Mouse (Mus musculus) midbrain, embryonic 15.5 days (tissue): Measurements from ENCODE around the gene Castor2. TPM values are rescaled to one million over a fixed set of nuclear protein-coding genes. Genes with fewer than 3 reads are reported as not detected.
A peak's percentile ranks its signal among the peaks of the same experiment; 100 is the strongest.

Experiments used
- ATAC-seq: fragments of 200-750 bp; cut with Nextera tagmentation; replicated peaks from 2 replicates; pipeline ENCODE4 v1.8.0; 2017; ENCODE audit warnings: moderate TSS enrichment
- H3K27ac ChIP-seq: fragments of 300-500 bp; sonication (generic); 2 replicates; pipeline ENCODE4 v1.5.1; 2015; ENCODE audit warnings: mild to moderate bottlenecking, inconsistent platforms
- H3K27me3 ChIP-seq: fragments of 300-500 bp; sonication (generic); replicated peaks from 2 replicates; pipeline ENCODE4 v1.6.1; 2015; ENCODE audit warnings: inconsistent platforms
- H3K36me3 ChIP-seq: fragments of 300-500 bp; sonication (generic); replicated peaks from 2 replicates; pipeline ENCODE4 v1.6.1; 2015; ENCODE audit warnings: inconsistent platforms
- H3K4me1 ChIP-seq: fragments of 300-500 bp; sonication (generic); 2 replicates; pipeline ENCODE4 v1.6.1; 2015; ENCODE audit warnings: inconsistent platforms
- H3K4me2 ChIP-seq: fragments of 300-500 bp; sonication (generic); 2 replicates; pipeline ENCODE4 v1.6.1; 2015; ENCODE audit warnings: inconsistent platforms, mild to moderate bottlenecking, moderate library complexity
- H3K4me3 ChIP-seq: fragments of 300-500 bp; sonication (generic); 2 replicates; pipeline ENCODE4 v1.5.1; 2015; ENCODE audit warnings: mild to moderate bottlenecking, inconsistent platforms
- H3K9ac ChIP-seq: fragments of 300-500 bp; sonication (generic); 2 replicates; pipeline ENCODE4 v1.6.1; 2015; ENCODE audit warnings: mild to moderate bottlenecking, inconsistent platforms
- H3K9me3 ChIP-seq: fragments of 300-500 bp; sonication (generic); 2 replicates; pipeline ENCODE4 v1.6.1; 2016; ENCODE audit warnings: inconsistent platforms
- WGBS: fragments of 180-500 bp; shearing (Covaris S2); methylation state at CpG from one replicate; pipeline ENCODE4 v1.1.7; 2015; ENCODE audit warnings: mixed read lengths; 5-methylcytosine and 5-hydroxymethylcytosine counted together
- polyA plus RNA-seq: library from polyadenylated mRNA; unstranded; fragments of >200 nt; fragmentation: Nextera tagmentation; extraction: Ambion mirVana; gene quantifications from 2 replicates; pipeline ENCODE4 v1.2.1, GENCODE M21; 2015

The Castor2 gene
- polyA plus RNA-seq, 1 experiment from 2014 or later = 33.1 TPM

- Histone ChIP-seq H3K4me3 (no peak overlapping the region), H3K27me3 (no peaks in the 10 kb centered on the region), H3K9ac (no peak overlapping the region), H3K4me1 (no peaks in the 10 kb centered on the region), H3K9me3 (no peaks in the 10 kb centered on the region), H3K36me3 (peaks cover 59% of the 10 kb centered on the region), H3K27ac (no peak overlapping the region), H3K4me2 (no peak overlapping the region)
- 85% methylated on average over 6 of the region's 6 CpGs for WGBS
- ATAC-seq = no peak
Observed at GRCm38 (mm10) chr5:134139429-134139828, 39.9 kb downstream of the Castor2 start.

GRCm38 (mm10) chr5:134141236-134141635 is 41.7 kb downstream of the Castor2 start:
- ATAC-seq = no peak
- no peak overlapping the region for H3K9ac ChIP-seq
- peaks cover 46% of the 10 kb centered on the region for H3K36me3 ChIP-seq
- WGBS = 77% methylated on average over 7 of the region's 7 CpGs
- no peaks in the 10 kb centered on the region for H3K27me3 ChIP-seq
- no peaks in the 10 kb centered on the region for H3K9me3 ChIP-seq
- no peaks in the 10 kb centered on the region for H3K4me1 ChIP-seq
- no peak overlapping the region for H3K27ac ChIP-seq
- no peak overlapping the region for H3K4me2 ChIP-seq
- H3K4me3 ChIP-seq = no peak overlapping the region

- H3K4me3 ChIP-seq = no peak overlapping the region
- no peaks in the 10 kb centered on the region for H3K9me3 ChIP-seq
- no peaks in the 10 kb centered on the region for H3K27me3 ChIP-seq
- no peak overlapping the region for H3K9ac ChIP-seq
- H3K27ac ChIP-seq = no peak overlapping the region
- WGBS = 84% methylated on average over 11 of the region's 11 CpGs
- H3K36me3 ChIP-seq = peaks cover 36% of the 10 kb centered on the region
- ATAC-seq = no peak
- no peak overlapping the region for H3K4me2 ChIP-seq
- H3K4me1 ChIP-seq = no peaks in the 10 kb centered on the region
Observed at GRCm38 (mm10) chr5:134142381-134142780, 42.9 kb downstream of the Castor2 start.

- Histone ChIP-seq H3K27me3 (no peaks in the 10 kb centered on the region), H3K4me2 (no peak overlapping the region), H3K9me3 (no peaks in the 10 kb centered on the region), H3K9ac (no peak overlapping the region), H3K4me1 (no peaks in the 10 kb centered on the region), H3K27ac (no peak overlapping the region), H3K4me3 (no peak overlapping the region), H3K36me3 (peaks cover 29% of the 10 kb centered on the region; the same call in 1 of the 2 replicates)
- WGBS = 96% methylated on average over 8 of the region's 8 CpGs
- no peak for ATAC-seq
Observed at GRCm38 (mm10) chr5:134144986-134145385, 45.5 kb downstream of the Castor2 start.

GRCm38 (mm10) chr5:134147194-134147753 is 47.8 kb downstream of the Castor2 start:
- no peaks in the 10 kb centered on the region for H3K4me1 ChIP-seq
- no peak for ATAC-seq
- no peak overlapping the region for H3K4me2 ChIP-seq
- WGBS = 86% methylated on average over 10 of the region's 10 CpGs
- no peak overlapping the region for H3K9ac ChIP-seq
- H3K27me3 ChIP-seq = no peaks in the 10 kb centered on the region
- no peak overlapping the region for H3K4me3 ChIP-seq
- no peaks in the 10 kb centered on the region for H3K9me3 ChIP-seq
- H3K27ac ChIP-seq = no peak overlapping the region
- peaks cover 18% of the 10 kb centered on the region; the same call in 1 of the 2 replicates for H3K36me3 ChIP-seq

- Histone ChIP-seq H3K27ac (no peak overlapping the region), H3K9me3 (no peaks in the 10 kb centered on the region), H3K9ac (no peak overlapping the region), H3K4me3 (no peak overlapping the region), H3K27me3 (no peaks in the 10 kb centered on the region), H3K4me2 (no peak overlapping the region), H3K4me1 (no peaks in the 10 kb centered on the region), H3K36me3 (peaks cover 15% of the 10 kb centered on the region; the same call in 1 of the 2 replicates)
- no peak for ATAC-seq
- 98% methylated on average over 4 of the region's 4 CpGs for WGBS
Observed at GRCm38 (mm10) chr5:134148153-134148552, 48.6 kb downstream of the Castor2 start.

GRCm38 (mm10) chr5:134151895-134152294 is 52.4 kb downstream of the Castor2 start:
- no peaks in the 10 kb centered on the region for H3K27me3 ChIP-seq
- no peak overlapping the region for H3K27ac ChIP-seq
- no peak for ATAC-seq
- H3K4me2 ChIP-seq = no peak overlapping the region
- H3K9ac ChIP-seq = no peak overlapping the region
- H3K9me3 ChIP-seq = no peaks in the 10 kb centered on the region
- WGBS = 92% methylated on average over 11 of the region's 11 CpGs
- H3K36me3 ChIP-seq = peaks cover 28% of the 10 kb centered on the region; the same call in 1 of the 2 replicates
- H3K4me1 ChIP-seq = no peaks in the 10 kb centered on the region
- H3K4me3 ChIP-seq = no peak overlapping the region

GRCm38 (mm10) chr5:134155916-134156466 is 56.5 kb downstream of the Castor2 start:
- Histone ChIP-seq H3K36me3 (peaks cover 32% of the 10 kb centered on the region; the same call in 1 of the 2 replicates), H3K4me3 (no peak overlapping the region), H3K4me2 (no peak overlapping the region), H3K4me1 (no peaks in the 10 kb centered on the region), H3K9me3 (no peaks in the 10 kb centered on the region), H3K27ac (no peak overlapping the region), H3K9ac (no peak overlapping the region), H3K27me3 (no peaks in the 10 kb centered on the region)
- WGBS = 92% methylated on average over 7 of the region's 7 CpGs
- no peak for ATAC-seq

GRCm38 (mm10) chr5:134164688-134165087 is 65.2 kb downstream of the Castor2 start:
- Histone ChIP-seq H3K27me3 (no peaks in the 10 kb centered on the region), H3K27ac (0 out of 2 replicates have a peak overlapping the region, but pooled peaks have one; percentile 15), H3K9ac (no peak overlapping the region), H3K4me2 (no peak overlapping the region), H3K9me3 (no peaks in the 10 kb centered on the region), H3K4me3 (no peak overlapping the region), H3K36me3 (peaks cover 5% of the 10 kb centered on the region; the same call in 1 of the 2 replicates), H3K4me1 (peaks cover 9% of the 10 kb centered on the region)
- 75% methylated on average over 5 of the region's 5 CpGs for WGBS
- ATAC-seq = no peak

- no peak overlapping the region for H3K9ac ChIP-seq
- H3K4me3 ChIP-seq = no peak overlapping the region
- H3K4me1 ChIP-seq = peaks cover 9% of the 10 kb centered on the region
- H3K4me2 ChIP-seq = no peak overlapping the region
- peaks cover 6% of the 10 kb centered on the region; the same call in 1 of the 2 replicates for H3K36me3 ChIP-seq
- ATAC-seq = no peak
- WGBS = 95% methylated on average over 7 of the region's 7 CpGs
- H3K27ac ChIP-seq = no peak overlapping the region
- no peaks in the 10 kb centered on the region for H3K9me3 ChIP-seq
- H3K27me3 ChIP-seq = no peaks in the 10 kb centered on the region
Observed at GRCm38 (mm10) chr5:134166642-134167041, 67.1 kb downstream of the Castor2 start.

GRCm38 (mm10) chr5:134168033-134168432 is 68.5 kb downstream of the Castor2 start:
- H3K4me1 ChIP-seq = peaks cover 9% of the 10 kb centered on the region
- H3K27ac ChIP-seq = no peak overlapping the region
- WGBS = 90% methylated on average over 9 of the region's 9 CpGs

GRCm38 (mm10) chr5:134169231-134169630 is 69.7 kb downstream of the Castor2 start:
- peaks cover 9% of the 10 kb centered on the region for H3K4me1 ChIP-seq
- no peak overlapping the region for H3K9ac ChIP-seq
- WGBS = 92% methylated on average over 10 of the region's 10 CpGs
- no peak overlapping the region for H3K4me2 ChIP-seq
- H3K27ac ChIP-seq = no peak overlapping the region
- no peaks in the 10 kb centered on the region for H3K9me3 ChIP-seq
- ATAC-seq = no peak
- H3K36me3 ChIP-seq = 0 out of 2 replicates have a peak, but pooled peaks cover 6% of the 10 kb centered on the region
- H3K4me3 ChIP-seq = no peak overlapping the region
- no peaks in the 10 kb centered on the region for H3K27me3 ChIP-seq

More at GRCm38 (mm10) chr5:134168033-134168432, 68.5 kb downstream of the Castor2 start:
- H3K9me3 ChIP-seq = no peaks in the 10 kb centered on the region
- no peak for ATAC-seq
- H3K4me3 ChIP-seq = no peak overlapping the region
- no peaks in the 10 kb centered on the region for H3K27me3 ChIP-seq
- H3K9ac ChIP-seq = no peak overlapping the region
- H3K36me3 ChIP-seq = peaks cover 6% of the 10 kb centered on the region; the same call in 1 of the 2 replicates
- no peak overlapping the region for H3K4me2 ChIP-seq

GRCm38 (mm10) chr5:134170167-134170566 is 70.7 kb downstream of the Castor2 start:
- H3K4me3 ChIP-seq = no peak overlapping the region
- H3K27me3 ChIP-seq = no peaks in the 10 kb centered on the region
- H3K9ac ChIP-seq = no peak overlapping the region
- no peaks in the 10 kb centered on the region for H3K9me3 ChIP-seq
- 0 out of 2 replicates have a peak, but pooled peaks cover 6% of the 10 kb centered on the region for H3K36me3 ChIP-seq
- H3K4me2 ChIP-seq = no peak overlapping the region
- H3K27ac ChIP-seq = no peak overlapping the region
- ATAC-seq = no peak
- H3K4me1 ChIP-seq = peaks cover 8% of the 10 kb centered on the region
- 93% methylated on average over 8 of the region's 8 CpGs for WGBS
